Mouse (Mus musculus) WW6 (cell line): ENCODE results near the gene Garem2.

Experiments used
- DNase-seq: peaks from one replicate; pipeline ENCODE4 v3.0.0-alpha.2; 2013; ENCODE audit warnings: low read depth, low spot score

The Garem2 gene

GRCm38 (mm10) chr5:30104841-30105667 is at the start of gene Garem2:
Garem2 (plus strand) TSS chr5:30105161.
- DNase-seq = no peak

- no peak for DNase-seq
Observed at GRCm38 (mm10) chr5:30058216-30058731, 46.7 kb upstream of the Garem2 start.

GRCm38 (mm10) chr5:30059607-30060006 is 45.4 kb upstream of the Garem2 start:
- DNase-seq = peak; percentile 39

GRCm38 (mm10) chr5:30067726-30068125 is 37.2 kb upstream of the Garem2 start:
- DNase-seq = no peak

- DNase-seq = no peak
Observed at GRCm38 (mm10) chr5:30071677-30072076, 33.3 kb upstream of the Garem2 start.

- no peak for DNase-seq
Observed at GRCm38 (mm10) chr5:30072377-30072776, 32.6 kb upstream of the Garem2 start.

GRCm38 (mm10) chr5:30072825-30073821 is 31.8 kb upstream of the Garem2 start, which contains the start of gene Tyms:
Tyms (minus strand) TSS chr5:30073617.
- peak; percentile 70 for DNase-seq

- DNase-seq = no peak
Observed at GRCm38 (mm10) chr5:30092701-30093100, 12.3 kb upstream of the Garem2 start.

GRCm38 (mm10) chr5:30094399-30094798 is 10.6 kb upstream of the Garem2 start:
- DNase-seq = no peak

GRCm38 (mm10) chr5:30095731-30096130 is 9.2 kb upstream of the Garem2 start:
- DNase-seq = no peak

- no peak for DNase-seq
Observed at GRCm38 (mm10) chr5:30098260-30098659, 6.7 kb upstream of the Garem2 start.

- no peak for DNase-seq
Observed at GRCm38 (mm10) chr5:30103340-30103739, 1.6 kb upstream of the Garem2 start.

GRCm38 (mm10) chr5:30104339-30104738 is 622 bp upstream of the Garem2 start:
- DNase-seq = no peak

- DNase-seq = no peak
Observed at GRCm38 (mm10) chr5:30105668-30106300, 823 bp downstream of the Garem2 start, which contains the start of gene 3110082J24Rik. 3110082J24Rik (minus strand) TSS chr5:30106086.

- no peak for DNase-seq
Observed at GRCm38 (mm10) chr5:30106756-30107155, 1.8 kb downstream of the Garem2 start.

- no peak for DNase-seq
Observed at GRCm38 (mm10) chr5:30107186-30107585, 2.2 kb downstream of the Garem2 start.

- no peak for DNase-seq
Observed at GRCm38 (mm10) chr5:30107611-30108041, 2.7 kb downstream of the Garem2 start.

- DNase-seq = no peak
Observed at GRCm38 (mm10) chr5:30108233-30108632, 3.3 kb downstream of the Garem2 start.

- no peak for DNase-seq
Observed at GRCm38 (mm10) chr5:30109899-30110298, 4.9 kb downstream of the Garem2 start.

- no peak for DNase-seq
Observed at GRCm38 (mm10) chr5:30110371-30111060, 5.6 kb downstream of the Garem2 start.

- DNase-seq = no peak
Observed at GRCm38 (mm10) chr5:30111126-30111525, 6.2 kb downstream of the Garem2 start.
